Mouse (Mus musculus) testis, adult 2 months (tissue): ENCODE measurements at regions not wholly inside any gene's neighbourhood (a gene's known extent, or its start where the extent isn't known, plus 50 kb on each side); places are given as distances from the start of the nearest gene placed in this dataset.

Experiments used
- CTCF ChIP-seq: fragments of 200-500 bp; IDR thresholded peaks from 2 replicates; pipeline ENCODE4 v1.5.1; 2012; ENCODE audit warnings: low read depth, mild to moderate bottlenecking, inconsistent platforms, low read length, moderate library complexity; ENCODE audit not compliant: control insufficient read depth, insufficient read depth, insufficient replicate concordance
- POLR2A ChIP-seq: fragments of 200-500 bp; IDR thresholded peaks from 2 replicates; pipeline ENCODE4 v1.6.1; 2012; ENCODE audit warnings: low read depth, mild to moderate bottlenecking, inconsistent platforms, low read length, moderate library complexity; ENCODE audit not compliant: control insufficient read depth

DNA sequence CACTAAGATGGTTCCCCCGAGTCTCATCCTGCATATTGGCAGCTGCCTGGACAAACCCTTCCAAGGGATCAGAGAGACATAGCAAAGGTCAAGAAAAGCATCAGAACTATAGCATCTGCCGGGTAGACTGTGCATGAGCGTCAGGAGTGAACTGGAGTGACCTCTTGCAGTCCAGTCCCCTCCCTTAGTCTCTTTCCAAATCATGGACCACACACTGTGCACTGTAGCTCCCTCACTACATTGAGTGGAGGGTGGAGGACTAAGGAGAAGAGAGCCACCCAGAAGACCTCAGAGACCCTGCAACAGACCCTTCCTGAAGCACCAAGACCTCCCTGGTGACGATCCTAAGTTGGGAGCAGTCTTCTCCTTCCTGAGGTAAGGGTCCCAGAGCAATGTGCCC, 107.8 kb upstream of the Cd93 start:
- TF ChIP-seq POLR2A = no peak
- TF ChIP-seq CTCF = no peak
